Mouse (Mus musculus) brown adipose tissue, adult 24 weeks (tissue): ENCODE measurements around the gene Map2. TPM values are rescaled to one million over a fixed set of nuclear protein-coding genes. Genes with fewer than 3 reads are reported as not detected.

Experiments used
- H3K27ac ChIP-seq: fragments of 200-500 bp; replicated peaks from 2 replicates; pipeline ENCODE4 v1.5.1; 2012; ENCODE audit warnings: low read depth, mild to moderate bottlenecking, low read length
- H3K4me1 ChIP-seq: fragments of 200-500 bp; 2 replicates; pipeline ENCODE4 v1.6.1; 2012; ENCODE audit warnings: low read length, mixed read lengths; ENCODE audit not compliant: control insufficient read depth, insufficient read depth, insufficient read length
- H3K4me3 ChIP-seq: fragments of 200-500 bp; 2 replicates; pipeline ENCODE4 v1.5.1; 2012; ENCODE audit warnings: low read depth, mild to moderate bottlenecking, low read length, moderate library complexity; ENCODE audit not compliant: insufficient read depth
- polyA plus RNA-seq: library from polyadenylated mRNA; stranded (reverse); fragments of >200 nt; gene quantifications from 2 replicates; pipeline ENCODE4 v1.2.4, GENCODE M21; 2012; ENCODE audit not compliant: missing spikeins, insufficient read depth, insufficient read length

Gene Map2
- polyA plus RNA-seq, 1 experiment, result 3.6 TPM

DNA sequence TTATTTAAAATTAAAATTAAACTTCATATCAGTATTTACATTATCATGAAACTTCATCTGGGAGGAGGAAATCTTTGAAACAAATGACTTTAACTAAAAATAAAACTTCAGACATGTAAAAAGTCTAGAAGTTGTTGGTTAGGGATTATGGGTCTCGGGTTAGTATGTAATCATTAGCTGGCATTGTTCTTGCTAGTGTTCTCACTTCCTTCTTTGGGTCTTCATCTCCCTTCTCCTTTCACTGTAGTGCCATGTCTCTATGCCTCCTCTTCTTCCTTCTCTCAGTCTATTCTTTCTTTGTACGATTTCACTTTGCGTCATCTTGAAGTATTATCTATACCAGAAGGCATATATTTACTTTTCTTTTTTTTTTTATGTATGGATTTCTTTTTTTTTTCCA lies 55.3 kb downstream of the Map2 start:
- Histone ChIP-seq H3K27ac (no peak overlapping the region), H3K4me1 (no peaks in the 10 kb centered on the region; the same call in 1 of the 2 replicates), H3K4me3 (no peak overlapping the region)

DNA sequence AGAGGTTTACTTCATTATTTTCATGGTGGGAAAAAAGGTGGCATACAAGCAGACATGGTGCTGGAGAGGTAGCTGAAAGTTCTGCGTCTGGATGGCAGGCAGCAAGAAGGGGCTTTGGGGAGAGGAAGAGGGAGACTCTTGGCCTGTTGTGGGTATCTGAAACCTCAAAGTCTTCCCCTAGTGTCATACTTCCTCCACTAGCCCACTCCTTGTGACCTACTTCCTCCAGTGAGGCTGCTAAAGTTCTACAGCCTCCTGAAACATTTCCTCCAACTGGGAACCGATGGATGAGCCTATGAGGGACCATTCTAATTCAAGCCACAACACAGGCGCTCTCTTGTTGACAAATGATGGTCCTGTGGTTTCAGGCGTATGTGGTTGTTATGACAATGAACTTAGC lies 56.9 kb downstream of the Map2 start:
- no peak overlapping the region for H3K4me3 ChIP-seq
- no peak overlapping the region for H3K27ac ChIP-seq
- H3K4me1 ChIP-seq, result no peaks in the 10 kb centered on the region; the same call in 1 of the 2 replicates

GRCm38 (mm10) chr1:66244910-66245309 lies 69.8 kb downstream of the Map2 start:
- Histone ChIP-seq H3K4me1 (no peaks in the 10 kb centered on the region), H3K27ac (no peak overlapping the region), H3K4me3 (no peak overlapping the region)

DNA sequence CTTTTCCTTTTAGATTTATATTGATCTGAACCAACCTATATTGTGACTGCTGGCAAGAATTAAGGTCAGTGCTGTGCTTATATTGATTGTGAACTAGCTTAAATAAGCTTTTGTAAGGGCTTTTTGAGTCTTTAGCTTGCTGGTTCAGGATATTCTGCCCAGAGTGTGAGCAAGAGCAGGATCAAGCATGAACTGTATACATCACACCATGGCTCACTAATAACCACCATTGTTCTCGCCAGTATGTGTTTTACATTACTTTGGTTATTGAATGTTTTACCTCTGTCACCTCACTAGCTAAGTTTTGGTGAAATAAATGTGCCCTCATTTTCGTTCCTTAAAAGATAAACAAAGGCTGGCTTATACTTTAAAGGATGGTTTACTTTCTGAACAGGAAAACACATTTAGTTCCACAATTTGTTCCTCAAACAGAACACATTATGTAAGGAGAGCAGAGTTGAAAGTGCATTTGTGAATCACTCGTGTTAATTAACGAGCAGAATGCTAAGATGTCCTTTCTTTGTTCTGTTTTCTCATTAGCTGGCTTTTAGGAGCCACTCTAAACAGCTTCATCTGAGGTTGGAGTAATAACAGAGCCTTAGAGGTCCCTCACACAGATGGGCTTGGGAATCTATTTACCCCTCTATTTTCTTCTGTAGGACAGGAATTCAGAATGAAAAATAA lies 76.7 kb downstream of the Map2 start:
- Histone ChIP-seq H3K27ac (no peak overlapping the region), H3K4me3 (no peak overlapping the region), H3K4me1 (no peaks in the 10 kb centered on the region)

DNA sequence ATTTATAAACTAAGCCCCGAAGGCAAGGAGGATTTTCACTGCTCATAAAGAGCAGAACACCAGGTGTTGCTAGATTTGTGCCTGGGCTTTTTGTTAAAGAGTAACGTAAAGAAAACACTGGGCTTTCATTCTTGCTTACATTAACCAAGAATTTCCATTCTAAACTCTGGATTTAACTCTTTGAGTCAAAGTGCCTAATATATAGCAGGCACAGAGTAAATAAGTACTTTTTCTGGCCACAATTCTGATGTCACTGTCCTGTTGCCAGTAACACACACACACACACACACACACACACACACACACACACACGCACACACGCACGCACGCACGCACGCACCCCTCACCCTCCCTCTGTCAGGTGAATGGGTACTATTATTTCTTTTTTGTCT lies 77.3 kb downstream of the Map2 start:
- Histone ChIP-seq H3K27ac (no peak overlapping the region), H3K4me1 (no peaks in the 10 kb centered on the region), H3K4me3 (no peak overlapping the region)

DNA sequence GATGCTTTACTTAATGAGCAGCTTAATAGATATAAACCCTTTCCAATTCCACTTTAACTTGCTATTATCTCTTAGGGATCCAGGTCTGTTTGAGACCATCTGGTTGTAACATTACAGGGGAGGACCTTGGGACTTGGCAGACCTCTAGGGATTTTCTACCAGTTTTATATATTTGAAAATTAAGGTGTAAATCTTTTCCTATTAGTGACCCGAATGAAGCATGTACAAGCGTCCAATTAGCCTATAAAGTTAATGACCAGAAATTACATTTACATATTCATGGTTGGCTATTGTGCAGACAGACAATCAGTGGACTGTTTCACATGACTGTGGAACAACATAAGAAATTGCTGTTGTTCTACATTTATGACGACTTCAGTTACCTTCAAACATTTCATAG lies 88.1 kb downstream of the Map2 start:
- H3K4me1 ChIP-seq, result no peaks in the 10 kb centered on the region
- H3K4me3 ChIP-seq, result no peak overlapping the region
- H3K27ac ChIP-seq, result no peak overlapping the region

- no peaks in the 10 kb centered on the region for H3K4me1 ChIP-seq
- H3K4me3 ChIP-seq, result no peak overlapping the region
- no peak overlapping the region for H3K27ac ChIP-seq
Observed at GRCm38 (mm10) chr1:66266231-66266924, 91.3 kb downstream of the Map2 start.

- no peak overlapping the region for H3K27ac ChIP-seq
- no peaks in the 10 kb centered on the region for H3K4me1 ChIP-seq
- H3K4me3 ChIP-seq, result no peak overlapping the region
Observed at GRCm38 (mm10) chr1:66277663-66278062, 102.6 kb downstream of the Map2 start.

GRCm38 (mm10) chr1:66279222-66280009 lies 104.3 kb downstream of the Map2 start:
- 0 out of 2 replicates have a peak overlapping the region, but pooled peaks have one; percentile 6 for H3K27ac ChIP-seq
- no peak overlapping the region for H3K4me3 ChIP-seq

GRCm38 (mm10) chr1:66280152-66280551 lies 105.1 kb downstream of the Map2 start:
- no peaks in the 10 kb centered on the region for H3K4me1 ChIP-seq
- no peak overlapping the region for H3K4me3 ChIP-seq
- H3K27ac ChIP-seq, result no peak overlapping the region

More at GRCm38 (mm10) chr1:66279222-66280009, 104.3 kb downstream of the Map2 start:
- no peaks in the 10 kb centered on the region for H3K4me1 ChIP-seq

GRCm38 (mm10) chr1:66282447-66282846 lies 107.4 kb downstream of the Map2 start:
- Histone ChIP-seq H3K27ac (no peak overlapping the region), H3K4me3 (no peak overlapping the region), H3K4me1 (no peaks in the 10 kb centered on the region)

DNA sequence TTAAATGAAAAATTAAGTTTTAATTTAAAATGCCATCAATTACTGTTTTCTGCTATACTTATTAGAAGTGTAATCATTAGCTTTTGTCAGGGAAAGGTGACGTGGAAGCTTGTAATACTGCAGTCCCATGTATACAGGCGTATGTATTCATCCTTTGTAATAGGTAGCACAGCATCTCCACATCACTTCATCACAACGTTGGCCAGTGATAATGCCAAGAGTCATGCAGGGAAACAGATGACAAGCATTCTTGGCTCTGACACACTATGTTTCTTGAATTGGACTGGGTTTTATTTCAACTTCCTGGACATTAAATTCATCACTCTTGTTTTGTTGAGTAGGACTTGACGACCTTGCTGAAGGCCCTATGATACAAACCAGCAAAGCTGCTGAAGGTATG lies 113.9 kb downstream of the Map2 start:
- Histone ChIP-seq H3K4me3 (no peak overlapping the region), H3K27ac (no peak overlapping the region), H3K4me1 (no peaks in the 10 kb centered on the region)

GRCm38 (mm10) chr1:66292121-66292881 lies 117.2 kb downstream of the Map2 start:
- Histone ChIP-seq H3K4me3 (no peak overlapping the region), H3K27ac (no peak overlapping the region), H3K4me1 (no peaks in the 10 kb centered on the region)

DNA sequence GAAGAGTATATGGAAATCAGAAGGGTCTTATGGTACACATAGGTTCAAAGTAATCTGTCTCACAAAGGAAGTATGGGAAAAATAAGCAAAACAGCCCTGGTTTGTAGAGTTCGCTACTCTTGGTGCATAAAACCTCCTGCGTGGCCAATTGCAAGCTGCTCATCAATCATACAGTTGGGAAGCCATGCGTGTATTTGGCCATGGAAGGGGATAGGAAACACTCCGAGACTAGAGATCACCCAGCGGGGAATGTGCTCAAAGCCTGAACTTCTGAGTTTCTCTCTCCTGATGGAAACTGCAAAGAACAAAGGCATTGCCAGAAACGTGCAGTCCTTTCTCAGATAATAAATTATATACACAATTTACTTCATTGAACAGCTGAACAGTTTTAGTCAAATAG lies 124.3 kb downstream of the Map2 start:
- no peak overlapping the region for H3K27ac ChIP-seq
- no peak overlapping the region for H3K4me3 ChIP-seq
- no peaks in the 10 kb centered on the region for H3K4me1 ChIP-seq
